Mouse (Mus musculus) frontal cortex, postnatal 25 days (tissue): ENCODE data around the gene Rbl2.

Experiments used
- DNase-seq, 2 experiments: peaks; one replicate each; pipeline ENCODE4 v3.0.0; 2022; ENCODE audit warnings: low spot score in 2 of 2

Gene Rbl2

DNA sequence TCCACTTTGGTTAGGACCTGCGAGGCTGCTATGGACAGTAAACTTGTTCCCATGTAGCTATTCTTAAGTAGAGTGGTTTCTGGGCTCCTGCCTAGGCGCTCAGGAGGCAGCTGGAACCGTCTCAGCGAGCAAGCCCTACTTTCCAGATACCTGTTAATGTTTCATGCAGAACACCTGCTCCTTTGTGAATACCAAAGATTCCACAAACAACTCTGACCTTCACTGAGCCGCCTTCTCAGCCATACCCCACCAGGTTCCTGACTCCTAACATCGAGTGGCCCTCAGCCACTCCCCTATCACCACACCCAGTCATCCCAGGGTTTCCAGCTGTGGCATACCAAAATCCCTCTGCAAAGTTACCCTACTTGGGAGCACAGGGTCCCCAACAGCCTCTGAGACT, 100.3 kb downstream of the Rbl2 start:
- no peak for DNase-seq

GRCm38 (mm10) chr8:91170914-91171313, 101.1 kb downstream of the Rbl2 start:
- DNase-seq, result no peak

- DNase-seq, result no peak
Measured at GRCm38 (mm10) chr8:91171605-91172004, 101.7 kb downstream of the Rbl2 start.
